Comparison of ENCODE assay signal across 21 mouse cellular contexts in the genomic region with DNA sequence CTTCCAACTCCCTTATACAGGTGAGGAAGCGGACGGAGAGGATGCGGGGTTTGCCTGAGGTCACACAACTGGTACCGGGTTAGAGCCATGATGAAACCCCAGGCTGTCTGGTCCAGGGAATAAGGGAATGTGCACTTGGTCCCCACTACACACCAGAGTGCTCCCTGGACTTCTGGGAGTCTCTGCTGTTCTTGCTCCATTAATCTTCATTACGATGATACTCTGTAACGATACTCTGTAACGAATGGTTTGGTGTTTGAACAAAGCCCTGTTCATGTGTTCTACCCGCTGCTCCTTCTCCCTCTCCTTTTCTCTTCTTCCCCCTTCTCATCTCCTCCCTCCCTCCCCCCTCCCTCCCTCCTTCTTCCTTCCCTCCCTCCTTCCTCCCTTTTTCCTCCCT.
A peak's percentile ranks its signal among the peaks of the same experiment; 100 is the strongest.
DNase-seq lines count a peak whose midpoint lies in the region; ATAC-seq lines count a peak whose summit lies in the region.
"Had no signal": no experiment of that assay in that cellular context is flagged by ENCODE, and none has a peak within 500 bp of the region (broad histone marks: within the 10 kb centered on the region; RNA-seq: fewer than 3 reads in every experiment).

No protein-coding gene starts in this region.

- no peak overlapping the region for H3K27ac ChIP-seq in kidney, embryonic 14.5 days (ENCODE audit: low read depth, low read length)
- H3K27ac ChIP-seq in neural tube, embryonic 11.5 days (ENCODE audit: low read depth, low read length): no peak overlapping the region
- no peak overlapping the region for H3K27ac ChIP-seq in hindbrain, embryonic 14.5 days
- H3K27ac ChIP-seq: embryonic facial prominence, embryonic 12.5 days; forebrain, embryonic 12.5 days; heart, embryonic 10.5 days had no signal

- H3K36me3 ChIP-seq in kidney, embryonic 14.5 days (ENCODE audit: control insufficient read depth, insufficient read depth, low read length): no peaks in the 10 kb centered on the region
- no peaks in the 10 kb centered on the region for H3K36me3 ChIP-seq in neural tube, embryonic 11.5 days (ENCODE audit: control insufficient read depth, insufficient read depth, low read length)
- H3K36me3 ChIP-seq in hindbrain, embryonic 14.5 days (replicated peaks; ENCODE audit: control insufficient read depth, insufficient read depth): no peaks in the 10 kb centered on the region
- H3K36me3 ChIP-seq: embryonic facial prominence, embryonic 12.5 days; forebrain, embryonic 12.5 days; heart, embryonic 10.5 days had no signal

- no peak overlapping the region for H3K9ac ChIP-seq in kidney, embryonic 14.5 days (ENCODE audit: low read depth, low read length)
- H3K9ac ChIP-seq in neural tube, embryonic 11.5 days (ENCODE audit: low read length): no peak overlapping the region
- H3K9ac ChIP-seq in hindbrain, embryonic 14.5 days: no peak overlapping the region
- H3K9ac ChIP-seq: embryonic facial prominence, embryonic 12.5 days; forebrain, embryonic 12.5 days had no signal

- no peaks in the 10 kb centered on the region for H3K9me3 ChIP-seq in kidney, embryonic 14.5 days (ENCODE audit: control insufficient read depth, low read length)
- H3K9me3 ChIP-seq in neural tube, embryonic 11.5 days (ENCODE audit: control insufficient read depth, low read length): no peaks in the 10 kb centered on the region
- no peaks in the 10 kb centered on the region for H3K9me3 ChIP-seq in hindbrain, embryonic 14.5 days (ENCODE audit: control insufficient read depth, low read length)
- H3K9me3 ChIP-seq: embryonic facial prominence, embryonic 12.5 days; forebrain, embryonic 12.5 days; heart, embryonic 10.5 days had no signal

- H3K4me2 ChIP-seq in kidney, embryonic 14.5 days (replicated peaks; ENCODE audit: low read depth, low read length): no peak overlapping the region
- no peak overlapping the region for H3K4me2 ChIP-seq in neural tube, embryonic 11.5 days (ENCODE audit: low read depth)
- no peak overlapping the region for H3K4me2 ChIP-seq in hindbrain, embryonic 14.5 days (replicated peaks)
- H3K4me2 ChIP-seq: embryonic facial prominence, embryonic 12.5 days; forebrain, embryonic 12.5 days had no signal

- H3K4me1 ChIP-seq in kidney, embryonic 14.5 days (ENCODE audit: control insufficient read depth, insufficient read depth, low read length): peaks cover 37% of the 10 kb centered on the region
- H3K4me1 ChIP-seq in neural tube, embryonic 11.5 days (ENCODE audit: control insufficient read depth, insufficient read depth, low read length): peaks cover 14% of the 10 kb centered on the region
- peaks cover 20% of the 10 kb centered on the region for H3K4me1 ChIP-seq in hindbrain, embryonic 14.5 days (replicated peaks; ENCODE audit: control insufficient read depth, insufficient read depth, low read length)

- 42% methylated on average over 8 of the region's 8 CpGs for WGBS in kidney, embryonic 14.5 days
- 58% methylated on average over 8 of the region's 8 CpGs for WGBS in neural tube, embryonic 11.5 days
- WGBS in hindbrain, embryonic 14.5 days: 63% methylated on average over 8 of the region's 8 CpGs

- H3K4me3 ChIP-seq in kidney, embryonic 14.5 days (ENCODE audit: low read length): no peak overlapping the region
- H3K4me3 ChIP-seq in neural tube, embryonic 11.5 days (ENCODE audit: low read depth, low read length): no peak overlapping the region
- H3K4me3 ChIP-seq in hindbrain, embryonic 14.5 days (replicated peaks; ENCODE audit: low read length): no peak overlapping the region
- H3K4me3 ChIP-seq: embryonic facial prominence, embryonic 12.5 days; forebrain, embryonic 12.5 days; heart, embryonic 10.5 days had no signal

- no peak for DNase-seq in kidney, adult 11 months
- DNase-seq in neural tube, embryonic 11.5 days (ENCODE audit: low spot score): no peak
- no peak for DNase-seq in neural tube, embryonic 10.5 days (ENCODE audit: extremely low spot score, low spot score)
- DNase-seq in hindbrain, embryonic 14.5 days (ENCODE audit: low spot score): no peak
- DNase-seq in spleen, adult 18-20 months: no peak
- DNase-seq: adrenal gland, postnatal 14 days; cerebellum, adult 11-12 months; cerebellum, adult 9-10 months; cerebellum, postnatal 25 days; gastrocnemius, postnatal 10 days; heart, adult 18-20 months; heart, postnatal 10 days; heart, postnatal 4 days had no signal

- 0 out of 2 replicates have a peak, but pooled peaks have one; percentile 26 for ATAC-seq in kidney, embryonic 14.5 days (ENCODE audit: low FRiP score, low TSS enrichment)
- 0 out of 2 replicates have a peak, but pooled peaks have one; percentile 31 for ATAC-seq in neural tube, embryonic 11.5 days (ENCODE audit: insufficient read depth, low FRiP score, low TSS enrichment)
- ATAC-seq in hindbrain, embryonic 14.5 days (ENCODE audit: low FRiP score): 0 out of 2 replicates have a peak, but pooled peaks have one; percentile 26
- ATAC-seq: activated CD4-positive, CD25-positive, alpha-beta regulatory T cell, adult 4 months; forebrain, embryonic 16.5 days; Patski had no signal

- H3K27me3 ChIP-seq in kidney, embryonic 14.5 days (ENCODE audit: control insufficient read depth, insufficient read depth, low read length): no peaks in the 10 kb centered on the region
- no peaks in the 10 kb centered on the region for H3K27me3 ChIP-seq in neural tube, embryonic 11.5 days (ENCODE audit: control insufficient read depth, insufficient read depth, low read length)
- H3K27me3 ChIP-seq in hindbrain, embryonic 14.5 days (ENCODE audit: control insufficient read depth, insufficient read depth, low read length): no peaks in the 10 kb centered on the region
- H3K27me3 ChIP-seq: CH12.LX; embryonic facial prominence, embryonic 12.5 days; forebrain, embryonic 12.5 days; Patski had no signal
